ENCODE assay signal across 11 mouse cellular contexts in the genomic region with DNA sequence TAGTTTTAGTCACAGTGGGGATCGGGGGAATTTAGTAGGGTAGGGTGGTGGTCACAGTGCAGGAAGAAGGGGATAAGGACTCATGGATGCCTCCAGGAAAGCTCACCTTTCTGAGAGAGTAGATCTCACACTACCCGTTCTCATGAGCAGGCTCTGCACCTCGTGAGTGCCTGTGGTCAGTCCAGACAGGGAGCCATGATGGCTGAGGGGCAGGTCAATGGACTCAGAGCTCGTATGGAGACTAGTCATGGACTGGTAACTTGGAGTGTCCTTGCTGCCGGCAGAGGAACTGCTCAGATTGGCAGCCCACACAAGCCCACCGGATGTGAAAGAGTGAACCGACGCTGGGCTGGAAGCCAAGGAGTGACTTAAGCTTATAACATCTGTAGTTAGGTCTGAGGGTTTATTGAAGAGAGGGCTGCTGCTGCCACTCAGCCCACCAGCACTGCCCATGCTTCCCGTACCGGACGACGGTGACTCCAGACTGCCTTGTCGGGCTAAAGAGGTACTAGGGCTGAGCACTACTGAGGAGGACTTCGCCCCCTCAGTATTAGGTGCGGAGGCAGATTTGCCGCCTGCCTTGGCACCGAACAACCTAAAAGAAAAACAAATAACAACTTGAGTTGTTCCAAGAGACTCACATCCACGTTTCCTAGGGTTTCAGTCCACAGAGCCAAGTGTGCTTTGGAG.
DNase-seq lines count a peak whose midpoint lies in the region; ATAC-seq and TF ChIP-seq lines count a peak whose summit lies in the region.
"Had no signal": no experiment of that assay in that cellular context is flagged by ENCODE, and none has a peak within 500 bp of the region (broad histone marks: within the 10 kb centered on the region; RNA-seq: fewer than 3 reads in every experiment).

No protein-coding gene starts in this region.

- peak; percentile 9 for DNase-seq in heart, postnatal 4 days
- DNase-seq in heart, postnatal 25 days (ENCODE audit: low spot score): no peak
- DNase-seq in lung, embryonic 14.5 days: peak; percentile 53
- DNase-seq in lung, postnatal 25 days (ENCODE audit: low spot score): no peak
- DNase-seq in liver: no peak
- DNase-seq: cerebellum, adult 11 months; kidney, postnatal 14 days; lung, postnatal 10 days had no signal

- H3K4me3 ChIP-seq in lung, embryonic 14.5 days (ENCODE audit: low read depth, low read length): no peak overlapping the region
- no peak overlapping the region for H3K4me3 ChIP-seq in limb, embryonic 12.5 days (replicated peaks)
- H3K4me3 ChIP-seq in neural tube, embryonic 13.5 days: no peak overlapping the region

- H3K4me2 ChIP-seq in lung, embryonic 14.5 days: no peak overlapping the region
- H3K4me2 ChIP-seq in limb, embryonic 12.5 days: no peak overlapping the region
- H3K4me2 ChIP-seq in neural tube, embryonic 13.5 days: no peak overlapping the region

- no peak for TF ChIP-seq CTCF in lung, embryonic 14.5 days (IDR thresholded peaks at IDR 0.05; ENCODE audit: low read depth)

- ATAC-seq in lung, embryonic 14.5 days (ENCODE audit: insufficient read depth): peak; percentile 41; the same call in 1 of the 2 replicates
- ATAC-seq in limb, embryonic 12.5 days (ENCODE audit: insufficient number of reproducible peaks, insufficient read depth, low FRiP score, low TSS enrichment, low read depth): 0 out of 2 replicates have a peak, but pooled peaks have one; percentile 20
- peak; percentile 47; the same call in 1 of the 2 replicates for ATAC-seq in neural tube, embryonic 13.5 days (ENCODE audit: low read depth)
- ATAC-seq: hindbrain, embryonic 16.5 days had no signal

- 60% methylated on average over 18 of the region's 18 CpGs for WGBS in lung, embryonic 14.5 days
- WGBS in limb, embryonic 12.5 days: 78% methylated on average over 18 of the region's 18 CpGs
- WGBS in neural tube, embryonic 13.5 days: 84% methylated on average over 18 of the region's 18 CpGs

- H3K27me3 ChIP-seq in lung, embryonic 14.5 days (ENCODE audit: insufficient read depth, low read length): no peaks in the 10 kb centered on the region
- H3K27me3 ChIP-seq in limb, embryonic 12.5 days: no peaks in the 10 kb centered on the region
- no peaks in the 10 kb centered on the region for H3K27me3 ChIP-seq in neural tube, embryonic 13.5 days

- H3K36me3 ChIP-seq in lung, embryonic 14.5 days (ENCODE audit: insufficient read depth): no peaks in the 10 kb centered on the region
- H3K36me3 ChIP-seq in limb, embryonic 12.5 days: no peaks in the 10 kb centered on the region
- peaks cover 12% of the 10 kb centered on the region for H3K36me3 ChIP-seq in neural tube, embryonic 13.5 days

- no peak overlapping the region for H3K9ac ChIP-seq in lung, embryonic 14.5 days
- no peak overlapping the region for H3K9ac ChIP-seq in limb, embryonic 12.5 days (replicated peaks)
- H3K9ac ChIP-seq in neural tube, embryonic 13.5 days: no peak overlapping the region

- intact Hi-C loops in heart, postnatal 25 days (cut with DNase I): no loop called here

- no peaks in the 10 kb centered on the region for H3K4me1 ChIP-seq in lung, embryonic 14.5 days (ENCODE audit: insufficient read depth)
- H3K4me1 ChIP-seq in limb, embryonic 12.5 days (replicated peaks): no peaks in the 10 kb centered on the region
- no peaks in the 10 kb centered on the region for H3K4me1 ChIP-seq in neural tube, embryonic 13.5 days (replicated peaks)

- no peaks in the 10 kb centered on the region for H3K9me3 ChIP-seq in lung, embryonic 14.5 days (ENCODE audit: low read depth, low read length)
- H3K9me3 ChIP-seq in limb, embryonic 12.5 days: no peaks in the 10 kb centered on the region
- no peaks in the 10 kb centered on the region for H3K9me3 ChIP-seq in neural tube, embryonic 13.5 days

- no peak overlapping the region for H3K27ac ChIP-seq in lung, embryonic 14.5 days (ENCODE audit: low read depth)
- no peak overlapping the region for H3K27ac ChIP-seq in limb, embryonic 12.5 days
- no peak overlapping the region for H3K27ac ChIP-seq in neural tube, embryonic 13.5 days (replicated peaks)

Comparison
In these comparisons a context has a peak if more than half of its experiments do, and no peak if none do; other contexts are left out.
1. DNase-seq: peak in heart, postnatal 4 days (single experiment) and lung, embryonic 14.5 days (single experiment); none in heart, postnatal 25 days (single experiment), lung, postnatal 25 days (single experiment) and liver (single experiment).
2. Peak in every context shown above with its lines, with median percentiles within 50 percentile points of each other: ATAC-seq.